Mouse (Mus musculus): ENCODE data around the gene Gabrp. TPM values are rescaled to one million over a fixed set of nuclear protein-coding genes. Genes with fewer than 3 reads are reported as not detected.

Gene Gabrp
- polyA plus RNA-seq, 1 experiment from 2014 or later, result 2.7 TPM

Other genes with a start within 250 kb of the Gabrp start
- 12.3 and 14.8 TPM in 2 replicates for gene Ranbp17, start 65.2 kb downstream of the Gabrp start, polyA plus RNA-seq (2014; fragmentation: Nextera tagmentation; extraction: Ambion mirVana)
- not detected in 2 replicates for gene D130052B06Rik, start 20.3 kb upstream of the Gabrp start, polyA plus RNA-seq (2014; fragmentation: Nextera tagmentation; extraction: Ambion mirVana)

All from midbrain, embryonic 11.5 days (tissue).